Mouse (Mus musculus) C2C12 (cell line): Measurements from ENCODE around the gene Car9.

Source experiments
- CEBPB ChIP-seq: IDR thresholded peaks from one replicate; pipeline ENCODE4 v1.6.1; 2011; ENCODE audit warnings: low read depth, mild to moderate bottlenecking, control low read depth, moderate library complexity
- CTCF ChIP-seq: IDR thresholded peaks from one replicate; pipeline ENCODE4 v1.5.1; 2011; ENCODE audit not compliant: control insufficient read depth, insufficient read depth, insufficient read length
- FOSL1 ChIP-seq: IDR thresholded peaks from one replicate; pipeline ENCODE4 v1.8.0; 2011; ENCODE audit warnings: mild to moderate bottlenecking, low read length; ENCODE audit not compliant: poor library complexity, insufficient read depth, severe bottlenecking
- MAX ChIP-seq: IDR thresholded peaks from one replicate; pipeline ENCODE4 v1.6.1; 2011; ENCODE audit warnings: mild to moderate bottlenecking, control low read depth
- USF1 ChIP-seq: IDR thresholded peaks from one replicate; pipeline ENCODE4 v1.6.1; 2011; ENCODE audit warnings: low read depth, mild to moderate bottlenecking, control low read depth, moderate library complexity

DNA sequence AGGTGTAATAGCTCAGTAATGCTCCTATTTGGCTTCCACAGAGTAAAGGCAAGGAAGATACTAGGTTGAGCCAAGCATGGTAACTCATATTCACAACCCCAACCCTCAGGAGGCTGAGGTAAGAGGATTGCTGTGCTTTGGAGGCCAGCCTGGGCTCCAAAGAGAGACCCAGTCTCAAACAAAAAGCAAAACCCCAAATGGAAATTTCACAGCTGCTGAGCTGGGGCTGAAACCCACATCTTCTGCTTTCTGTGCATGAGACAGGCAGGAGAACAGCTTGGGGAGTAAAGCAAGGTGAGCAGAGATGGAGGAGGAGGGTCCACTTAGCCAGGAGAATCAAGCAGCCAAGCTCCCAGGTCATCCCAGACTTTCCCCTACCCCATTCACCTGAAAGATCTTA, 47.1 kb downstream of the Car9 start:
- TF ChIP-seq CTCF (no peak), USF1 (no peak), MAX (no peak), FOSL1 (no peak), CEBPB (no peak)
